Mouse (Mus musculus): ENCODE data around the gene Arhgef40. TPM values are rescaled to one million over a fixed set of nuclear protein-coding genes. Genes with fewer than 3 reads are reported as not detected.

Gene Arhgef40
- polyA plus RNA-seq, 1 experiment from 2014 or later = 92.6 TPM

DNA sequence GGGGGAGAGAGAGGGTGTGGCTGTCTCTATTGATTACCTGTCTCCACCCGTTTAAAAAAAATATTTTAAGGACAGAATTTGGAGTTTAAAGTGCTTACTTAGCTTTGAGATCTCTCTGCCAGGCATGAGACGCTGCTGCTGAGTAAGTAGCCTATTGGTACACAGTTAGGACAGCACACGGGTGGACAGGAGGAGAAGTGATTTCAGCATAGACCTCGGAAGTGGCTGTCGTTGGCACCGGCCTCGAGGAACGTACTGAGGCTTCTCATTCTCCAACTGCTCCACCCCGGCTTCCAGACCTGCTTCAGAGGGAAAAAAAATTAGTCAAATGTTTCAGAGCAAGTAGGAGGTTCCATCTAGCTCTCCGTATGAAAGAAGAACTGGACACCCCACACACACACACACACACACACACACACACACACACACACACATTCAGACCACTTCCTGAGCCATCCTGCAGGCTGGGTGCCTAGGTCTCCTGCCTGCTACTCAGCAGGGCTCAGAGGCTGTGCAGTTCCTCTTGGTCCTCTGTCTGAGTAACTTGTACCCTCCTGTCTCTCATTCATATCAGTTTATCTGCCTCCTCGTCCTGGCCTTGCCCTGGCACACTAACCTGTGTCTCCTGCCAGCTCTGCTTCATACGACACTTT is 10.8 kb downstream of the Arhgef40 start:
- no peaks in the 10 kb centered on the region for H3K9me3 ChIP-seq (replicated peaks; ENCODE audit: control insufficient read depth, low read length)
- H3K4me3 ChIP-seq (replicated peaks; ENCODE audit: low read length) = no peak overlapping the region
- H3K4me1 ChIP-seq (ENCODE audit: control insufficient read depth, insufficient read depth, low read length) = 0 out of 2 replicates have a peak, but pooled peaks cover 3% of the 10 kb centered on the region
- H3K27me3 ChIP-seq (ENCODE audit: control insufficient read depth, insufficient read depth, low read length) = no peaks in the 10 kb centered on the region
- peaks cover 17% of the 10 kb centered on the region; the same call in 1 of the 2 replicates for H3K36me3 ChIP-seq (ENCODE audit: control insufficient read depth, insufficient read depth, low read length)
- no peak overlapping the region for H3K27ac ChIP-seq (ENCODE audit: low read length)
- no peak overlapping the region for H3K4me2 ChIP-seq (ENCODE audit: low read depth, low read length)
- H3K9ac ChIP-seq (ENCODE audit: low read length) = no peak overlapping the region
- WGBS = 64% methylated on average over 12 of the region's 12 CpGs
- ATAC-seq (ENCODE audit: insufficient read depth, low FRiP score) = no peak

DNA sequence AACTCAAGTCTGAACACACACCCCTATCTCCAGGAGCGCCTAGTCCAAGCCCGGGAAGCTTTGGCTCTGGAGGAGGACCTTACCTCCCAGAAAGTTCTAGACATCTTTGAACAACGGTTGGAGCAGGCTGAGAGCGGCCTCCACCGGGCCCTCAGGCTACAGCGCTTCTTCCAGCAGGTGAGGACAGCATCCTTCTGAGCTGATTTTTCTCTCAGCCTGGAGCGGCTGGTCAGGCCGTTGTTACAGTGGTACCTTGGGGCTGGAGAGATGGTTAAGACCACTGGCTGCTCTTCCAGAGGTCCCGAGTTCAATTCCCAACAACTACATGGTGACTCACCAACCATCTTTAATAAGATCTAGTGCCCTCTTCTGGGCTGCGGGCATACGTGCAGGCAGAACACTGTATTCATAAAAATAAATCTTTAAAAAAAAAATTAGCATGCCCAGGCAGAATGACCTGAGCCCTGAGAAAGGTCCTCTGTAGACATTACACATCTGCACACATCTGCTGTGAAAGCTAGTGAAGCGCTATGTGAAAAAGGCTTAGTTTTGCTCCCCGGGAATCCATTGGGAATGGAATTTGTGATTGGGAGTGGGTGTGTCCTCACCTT is 11.8 kb downstream of the Arhgef40 start:
- no peak overlapping the region for H3K4me2 ChIP-seq (ENCODE audit: low read depth, low read length)
- H3K9ac ChIP-seq (ENCODE audit: low read length) = no peak overlapping the region
- H3K9me3 ChIP-seq (replicated peaks; ENCODE audit: control insufficient read depth, low read length) = no peaks in the 10 kb centered on the region
- H3K4me1 ChIP-seq (ENCODE audit: control insufficient read depth, insufficient read depth, low read length) = 0 out of 2 replicates have a peak, but pooled peaks cover 3% of the 10 kb centered on the region
- no peak for ATAC-seq (ENCODE audit: insufficient read depth, low FRiP score)
- H3K27me3 ChIP-seq (ENCODE audit: control insufficient read depth, insufficient read depth, low read length) = no peaks in the 10 kb centered on the region
- H3K4me3 ChIP-seq (replicated peaks; ENCODE audit: low read length) = no peak overlapping the region
- peaks cover 9% of the 10 kb centered on the region; the same call in 1 of the 2 replicates for H3K36me3 ChIP-seq (ENCODE audit: control insufficient read depth, insufficient read depth, low read length)
- 79% methylated on average over 13 of the region's 13 CpGs for WGBS
- H3K27ac ChIP-seq (ENCODE audit: low read length) = no peak overlapping the region

DNA sequence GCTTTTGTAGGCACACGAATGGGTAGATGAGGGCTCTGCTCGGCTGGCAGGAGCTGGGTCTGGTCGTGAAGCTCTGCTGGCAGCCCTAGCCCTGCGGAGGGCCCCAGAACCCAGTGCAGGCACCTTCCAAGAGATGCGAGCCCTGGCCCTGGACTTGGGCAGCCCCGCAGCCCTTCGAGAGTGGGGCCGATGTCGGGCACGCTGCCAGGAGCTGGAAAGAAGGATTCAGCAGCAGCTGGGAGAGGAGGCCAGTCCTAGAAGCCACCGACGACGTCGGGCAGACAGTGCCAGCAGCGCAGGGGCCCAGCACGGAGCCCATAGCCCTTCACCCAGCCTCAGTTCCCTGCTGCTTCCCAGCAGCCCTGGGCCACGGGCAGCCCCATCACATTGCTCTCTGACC is 12.3 kb downstream of the Arhgef40 start:
- Histone ChIP-seq H3K9me3 (replicated peaks; ENCODE audit: control insufficient read depth, low read length) (no peaks in the 10 kb centered on the region), H3K36me3 (ENCODE audit: control insufficient read depth, insufficient read depth, low read length) (peaks cover 9% of the 10 kb centered on the region; the same call in 1 of the 2 replicates), H3K4me1 (ENCODE audit: control insufficient read depth, insufficient read depth, low read length) (0 out of 2 replicates have a peak, but pooled peaks cover 3% of the 10 kb centered on the region), H3K4me2 (ENCODE audit: low read depth, low read length) (no peak overlapping the region), H3K9ac (ENCODE audit: low read length) (no peak overlapping the region), H3K4me3 (replicated peaks; ENCODE audit: low read length) (no peak overlapping the region), H3K27ac (ENCODE audit: low read length) (no peak overlapping the region), H3K27me3 (ENCODE audit: control insufficient read depth, insufficient read depth, low read length) (no peaks in the 10 kb centered on the region)
- WGBS = 65% methylated on average over 17 of the region's 17 CpGs
- ATAC-seq (ENCODE audit: insufficient read depth, low FRiP score) = peak; percentile 54; the same call in 1 of the 2 replicates

- no peak overlapping the region for H3K4me3 ChIP-seq (replicated peaks; ENCODE audit: low read length)
- no peak for ATAC-seq (ENCODE audit: insufficient read depth, low FRiP score)
- 0 out of 2 replicates have a peak, but pooled peaks cover 3% of the 10 kb centered on the region for H3K4me1 ChIP-seq (ENCODE audit: control insufficient read depth, insufficient read depth, low read length)
- H3K27ac ChIP-seq (ENCODE audit: low read length) = no peak overlapping the region
- H3K36me3 ChIP-seq (ENCODE audit: control insufficient read depth, insufficient read depth, low read length) = peaks cover 13% of the 10 kb centered on the region
- H3K27me3 ChIP-seq (ENCODE audit: control insufficient read depth, insufficient read depth, low read length) = no peaks in the 10 kb centered on the region
- H3K4me2 ChIP-seq (ENCODE audit: low read depth, low read length) = no peak overlapping the region
- no peaks in the 10 kb centered on the region for H3K9me3 ChIP-seq (replicated peaks; ENCODE audit: control insufficient read depth, low read length)
- 89% methylated on average over 14 of the region's 14 CpGs for WGBS
- no peak overlapping the region for H3K9ac ChIP-seq (ENCODE audit: low read length)
Measured at GRCm38 (mm10) chr14:51997483-51997882, 13.0 kb downstream of the Arhgef40 start.

- H3K9me3 ChIP-seq (replicated peaks; ENCODE audit: control insufficient read depth, low read length) = no peaks in the 10 kb centered on the region
- WGBS = 51% methylated on average over 16 of the region's 16 CpGs
- H3K27ac ChIP-seq (ENCODE audit: low read length) = no peak overlapping the region
- no peak overlapping the region for H3K4me3 ChIP-seq (replicated peaks; ENCODE audit: low read length)
- no peak overlapping the region for H3K4me2 ChIP-seq (ENCODE audit: low read depth, low read length)
- no peak overlapping the region for H3K9ac ChIP-seq (ENCODE audit: low read length)
- peaks cover 25% of the 10 kb centered on the region for H3K36me3 ChIP-seq (ENCODE audit: control insufficient read depth, insufficient read depth, low read length)
- no peak for ATAC-seq (ENCODE audit: insufficient read depth, low FRiP score)
- no peaks in the 10 kb centered on the region for H3K27me3 ChIP-seq (ENCODE audit: control insufficient read depth, insufficient read depth, low read length)
- H3K4me1 ChIP-seq (ENCODE audit: control insufficient read depth, insufficient read depth, low read length) = 0 out of 2 replicates have a peak, but pooled peaks cover 1% of the 10 kb centered on the region
Measured at GRCm38 (mm10) chr14:52003981-52004495, 19.5 kb downstream of the Arhgef40 start.

DNA sequence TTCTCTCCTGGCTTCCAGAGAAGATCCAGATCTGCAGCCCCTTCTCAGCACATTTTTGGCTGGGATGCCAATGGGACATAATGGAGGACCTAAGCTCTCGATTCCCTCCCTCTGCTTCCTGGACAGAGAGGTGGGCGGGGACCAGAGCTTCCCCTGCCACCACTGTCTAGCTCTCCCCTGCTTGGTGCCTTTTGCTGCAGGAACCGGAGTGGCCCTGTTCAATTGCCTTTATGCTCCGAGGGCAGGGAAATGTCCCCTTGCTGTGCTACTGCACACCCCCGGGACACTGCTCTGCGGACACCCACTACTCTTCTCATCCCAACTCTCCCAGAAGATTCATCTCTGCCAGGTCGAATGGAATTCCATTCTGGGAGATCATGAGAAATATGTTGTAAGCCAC is 20.6 kb downstream of the Arhgef40 start:
- Histone ChIP-seq H3K27ac (ENCODE audit: low read length) (no peak overlapping the region), H3K9ac (ENCODE audit: low read length) (no peak overlapping the region), H3K4me1 (ENCODE audit: control insufficient read depth, insufficient read depth, low read length) (peaks cover 9% of the 10 kb centered on the region), H3K4me2 (ENCODE audit: low read depth, low read length) (no peak overlapping the region), H3K4me3 (replicated peaks; ENCODE audit: low read length) (no peak overlapping the region), H3K27me3 (ENCODE audit: control insufficient read depth, insufficient read depth, low read length) (no peaks in the 10 kb centered on the region), H3K9me3 (replicated peaks; ENCODE audit: control insufficient read depth, low read length) (no peaks in the 10 kb centered on the region), H3K36me3 (ENCODE audit: control insufficient read depth, insufficient read depth, low read length) (peaks cover 21% of the 10 kb centered on the region)
- no peak for ATAC-seq (ENCODE audit: insufficient read depth, low FRiP score)
- 75% methylated on average over 7 of the region's 7 CpGs for WGBS

DNA sequence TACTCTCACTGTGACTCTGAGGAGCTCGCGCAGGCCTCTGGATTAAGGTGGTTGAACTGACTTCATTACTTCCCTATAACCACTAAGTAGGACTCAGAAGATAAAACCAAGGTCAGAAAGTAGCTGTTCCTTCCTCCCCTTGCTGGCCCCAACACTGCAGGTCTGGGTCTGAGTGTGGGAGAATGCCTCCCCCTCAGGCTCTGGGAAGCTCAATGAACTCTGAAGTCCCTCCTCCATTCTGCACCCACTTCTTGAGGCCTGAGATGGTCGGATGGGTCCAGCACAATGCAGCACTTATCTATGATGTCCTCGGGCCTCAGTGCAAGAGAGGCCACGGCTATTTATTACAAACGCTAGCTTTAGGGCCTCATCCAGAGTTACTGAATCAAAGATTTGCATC is 21.1 kb downstream of the Arhgef40 start:
- no peak overlapping the region for H3K4me2 ChIP-seq (ENCODE audit: low read depth, low read length)
- H3K27ac ChIP-seq (ENCODE audit: low read length) = no peak overlapping the region
- no peaks in the 10 kb centered on the region for H3K27me3 ChIP-seq (ENCODE audit: control insufficient read depth, insufficient read depth, low read length)
- H3K4me3 ChIP-seq (replicated peaks; ENCODE audit: low read length) = no peak overlapping the region
- no peak for ATAC-seq (ENCODE audit: insufficient read depth, low FRiP score)
- H3K36me3 ChIP-seq (ENCODE audit: control insufficient read depth, insufficient read depth, low read length) = peaks cover 21% of the 10 kb centered on the region
- no peaks in the 10 kb centered on the region for H3K9me3 ChIP-seq (replicated peaks; ENCODE audit: control insufficient read depth, low read length)
- H3K9ac ChIP-seq (ENCODE audit: low read length) = no peak overlapping the region
- 76% methylated on average over 6 of the region's 6 CpGs for WGBS
- H3K4me1 ChIP-seq (ENCODE audit: control insufficient read depth, insufficient read depth, low read length) = peaks cover 14% of the 10 kb centered on the region

GRCm38 (mm10) chr14:52006241-52006640 is 21.7 kb downstream of the Arhgef40 start:
- Histone ChIP-seq H3K4me2 (ENCODE audit: low read depth, low read length) (no peak overlapping the region), H3K27me3 (ENCODE audit: control insufficient read depth, insufficient read depth, low read length) (no peaks in the 10 kb centered on the region), H3K27ac (ENCODE audit: low read length) (no peak overlapping the region), H3K9me3 (replicated peaks; ENCODE audit: control insufficient read depth, low read length) (no peaks in the 10 kb centered on the region), H3K36me3 (ENCODE audit: control insufficient read depth, insufficient read depth, low read length) (peaks cover 21% of the 10 kb centered on the region), H3K4me3 (replicated peaks; ENCODE audit: low read length) (no peak overlapping the region), H3K9ac (ENCODE audit: low read length) (no peak overlapping the region), H3K4me1 (ENCODE audit: control insufficient read depth, insufficient read depth, low read length) (peaks cover 18% of the 10 kb centered on the region)
- no peak for ATAC-seq (ENCODE audit: insufficient read depth, low FRiP score)
- 73% methylated on average over 8 of the region's 8 CpGs for WGBS

GRCm38 (mm10) chr14:52006771-52007170 is 22.3 kb downstream of the Arhgef40 start:
- Histone ChIP-seq H3K4me2 (ENCODE audit: low read depth, low read length) (no peak overlapping the region), H3K27me3 (ENCODE audit: control insufficient read depth, insufficient read depth, low read length) (no peaks in the 10 kb centered on the region), H3K4me3 (replicated peaks; ENCODE audit: low read length) (no peak overlapping the region), H3K27ac (ENCODE audit: low read length) (no peak overlapping the region), H3K36me3 (ENCODE audit: control insufficient read depth, insufficient read depth, low read length) (peaks cover 21% of the 10 kb centered on the region), H3K9ac (ENCODE audit: low read length) (no peak overlapping the region), H3K9me3 (replicated peaks; ENCODE audit: control insufficient read depth, low read length) (no peaks in the 10 kb centered on the region), H3K4me1 (ENCODE audit: control insufficient read depth, insufficient read depth, low read length) (peaks cover 23% of the 10 kb centered on the region)
- WGBS = 95% methylated on average over 23 of the region's 23 CpGs
- ATAC-seq (ENCODE audit: insufficient read depth, low FRiP score) = no peak

All from stomach, embryonic 16.5 days (tissue).